Mouse (Mus musculus) liver, postnatal 0 days (tissue): ENCODE measurements around the gene Rbfox1. TPM values are rescaled to one million over a fixed set of nuclear protein-coding genes. Genes with fewer than 3 reads are reported as not detected.

Experiments used
- ATAC-seq: fragments of 200-750 bp; cut with Nextera tagmentation; 2 replicates; pipeline ENCODE4 v1.8.0; 2017; ENCODE audit warnings: mild to moderate bottlenecking, moderate library complexity
- DNase-seq: peaks from one replicate; pipeline ENCODE4 v3.0.0-alpha.2; 2016
- H3K27ac ChIP-seq: fragments of 300-500 bp; sonication (generic); 2 replicates; pipeline ENCODE4 v1.5.1; 2014; ENCODE audit warnings: antibody characterized with exemption, moderate library complexity, mild to moderate bottlenecking, low read depth
- H3K27me3 ChIP-seq: fragments of 300-500 bp; sonication (generic); 2 replicates; pipeline ENCODE4 v1.6.1; 2014; ENCODE audit warnings: low read length, control low read depth, mixed read lengths; ENCODE audit not compliant: insufficient read depth
- H3K36me3 ChIP-seq: fragments of 300-500 bp; sonication (generic); replicated peaks from 2 replicates; pipeline ENCODE4 v1.6.1; 2014; ENCODE audit warnings: mild to moderate bottlenecking, control low read depth, low read length, moderate library complexity, mixed read lengths; ENCODE audit not compliant: insufficient read depth
- H3K4me1 ChIP-seq: fragments of 300-500 bp; sonication (generic); 2 replicates; pipeline ENCODE4 v1.6.1; 2014; ENCODE audit warnings: antibody characterized with exemption, mild to moderate bottlenecking, control low read depth; ENCODE audit not compliant: insufficient read depth
- H3K4me2 ChIP-seq: fragments of 300-500 bp; sonication (generic); 2 replicates; pipeline ENCODE4 v1.6.1; 2014; ENCODE audit warnings: low read depth, mild to moderate bottlenecking, low read length, moderate library complexity, mixed read lengths
- H3K4me3 ChIP-seq: fragments of 300-500 bp; sonication (generic); 2 replicates; pipeline ENCODE4 v1.5.1; 2014; ENCODE audit warnings: low read depth, low read length
- H3K9ac ChIP-seq: fragments of 300-500 bp; sonication (generic); replicated peaks from 2 replicates; pipeline ENCODE4 v1.6.1; 2014; ENCODE audit warnings: mild to moderate bottlenecking, moderate library complexity
- H3K9me3 ChIP-seq: fragments of 300-500 bp; sonication (generic); 2 replicates; pipeline ENCODE4 v1.6.1; 2016; ENCODE audit warnings: mild to moderate bottlenecking, control low read depth, low read length, mixed read lengths
- CTCF ChIP-seq: sonication (generic); IDR thresholded peaks from 2 replicates; pipeline ENCODE4 v1.5.1; 2016; ENCODE audit warnings: antibody characterized with exemption, low read depth
- EP300 ChIP-seq: IDR thresholded peaks from 2 replicates; pipeline ENCODE4 v1.6.1; 2016; ENCODE audit warnings: antibody characterized with exemption, low read depth, mild to moderate bottlenecking
- WGBS: fragments of 180-500 bp; shearing (Covaris S2); extraction: QIAGEN DNeasy Blood & Tissue Kit; methylation state at CpG from one replicate; pipeline ENCODE4 v1.1.7; 2014; ENCODE audit not compliant: insufficient replicate concordance; 5-methylcytosine and 5-hydroxymethylcytosine counted together
- polyA plus RNA-seq: library from polyadenylated mRNA; unstranded; fragments of >200 nt; fragmentation: Nextera tagmentation; extraction: Ambion mirVana; gene quantifications from 2 replicates; pipeline ENCODE4 v1.2.1, GENCODE M21; 2015

The Rbfox1 gene
- polyA plus RNA-seq, 1 experiment from 2014 or later = 0.12 TPM

DNA sequence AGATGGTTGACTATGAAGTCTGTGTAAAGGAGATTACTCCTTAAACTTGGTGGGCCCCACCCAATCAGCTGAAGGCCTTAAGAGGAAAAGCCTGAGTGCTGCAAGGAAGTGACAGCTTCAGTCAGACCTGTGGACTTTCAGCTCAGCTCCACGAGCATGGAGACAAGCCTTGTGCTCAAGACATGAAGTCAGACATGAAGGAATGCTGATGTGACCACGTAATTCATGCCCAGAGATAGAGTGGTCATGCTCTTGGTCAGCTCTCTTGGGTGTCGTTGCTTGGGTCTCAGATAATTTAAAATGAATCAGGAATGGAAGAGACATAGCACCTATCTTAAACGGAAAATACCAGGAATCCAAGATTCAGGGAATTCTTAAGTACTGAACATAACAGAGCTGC lies 1019.8 kb downstream of the Rbfox1 start:
- Histone ChIP-seq H3K4me1 (no peaks in the 10 kb centered on the region), H3K36me3 (no peaks in the 10 kb centered on the region), H3K4me3 (no peak overlapping the region), H3K4me2 (no peak overlapping the region), H3K9me3 (no peaks in the 10 kb centered on the region), H3K9ac (no peak overlapping the region), H3K27ac (no peak overlapping the region), H3K27me3 (no peaks in the 10 kb centered on the region)
- ATAC-seq = no peak
- DNase-seq = no peak
- TF ChIP-seq CTCF (no peak), EP300 (no peak)
- 45% methylated on average over 4 of the region's 4 CpGs for WGBS

DNA sequence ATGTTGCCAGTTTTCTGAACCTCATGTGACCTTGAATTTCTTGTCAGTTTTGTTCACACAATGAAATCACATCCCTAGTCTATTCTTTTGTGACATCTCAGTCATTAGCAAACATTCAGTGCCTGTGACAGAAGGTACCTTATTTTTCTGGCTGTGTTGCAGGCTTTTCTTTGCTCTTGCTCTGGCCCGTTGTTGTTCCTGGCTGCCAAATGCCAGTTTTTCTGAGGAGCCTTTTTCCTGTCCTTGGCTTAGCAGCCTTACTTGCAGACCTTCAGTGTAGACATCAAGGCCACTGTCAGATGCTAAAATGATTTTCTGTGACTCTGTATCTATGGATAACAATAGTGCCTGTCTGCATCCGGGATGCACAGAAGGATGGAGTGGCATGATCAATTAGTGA lies 1020.8 kb downstream of the Rbfox1 start:
- H3K4me3 ChIP-seq = no peak overlapping the region
- ATAC-seq = no peak
- no peaks in the 10 kb centered on the region for H3K36me3 ChIP-seq
- H3K4me2 ChIP-seq = no peak overlapping the region
- no peaks in the 10 kb centered on the region for H3K27me3 ChIP-seq
- no peaks in the 10 kb centered on the region for H3K9me3 ChIP-seq
- no peak overlapping the region for H3K9ac ChIP-seq
- H3K27ac ChIP-seq = no peak overlapping the region
- TF ChIP-seq EP300 = no peak
- TF ChIP-seq CTCF = no peak
- WGBS = 67% methylated on average over 2 of the region's 2 CpGs
- DNase-seq = no peak
- H3K4me1 ChIP-seq = no peaks in the 10 kb centered on the region

DNA sequence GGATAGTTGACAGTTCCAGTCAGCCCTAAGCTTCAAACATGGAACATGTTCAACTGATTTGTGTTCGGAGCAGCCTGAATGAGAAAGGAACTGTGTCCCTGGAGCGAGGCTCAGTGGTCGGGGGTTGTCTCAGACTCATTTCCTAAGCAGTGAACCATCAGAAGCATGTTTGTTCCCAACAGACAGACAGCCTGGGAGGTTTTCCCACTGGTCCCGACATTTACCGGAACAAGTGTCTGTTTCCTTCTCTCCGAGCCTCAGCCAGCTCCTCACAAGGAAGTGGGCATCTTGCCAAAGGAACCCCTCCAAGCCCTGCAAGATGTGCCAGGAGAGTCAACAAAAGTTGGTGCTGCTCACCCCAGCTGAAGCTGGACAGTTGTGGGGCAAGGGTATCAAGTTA lies 1022.4 kb downstream of the Rbfox1 start:
- H3K27ac ChIP-seq = no peak overlapping the region
- 60% methylated on average over 6 of the region's 6 CpGs for WGBS
- H3K4me1 ChIP-seq = no peaks in the 10 kb centered on the region
- no peak overlapping the region for H3K4me3 ChIP-seq
- no peaks in the 10 kb centered on the region for H3K36me3 ChIP-seq
- H3K9ac ChIP-seq = no peak overlapping the region
- no peak for DNase-seq
- no peak overlapping the region for H3K4me2 ChIP-seq
- no peaks in the 10 kb centered on the region for H3K9me3 ChIP-seq
- TF ChIP-seq EP300 = no peak
- no peak for TF ChIP-seq CTCF
- ATAC-seq = no peak
- no peaks in the 10 kb centered on the region for H3K27me3 ChIP-seq

DNA sequence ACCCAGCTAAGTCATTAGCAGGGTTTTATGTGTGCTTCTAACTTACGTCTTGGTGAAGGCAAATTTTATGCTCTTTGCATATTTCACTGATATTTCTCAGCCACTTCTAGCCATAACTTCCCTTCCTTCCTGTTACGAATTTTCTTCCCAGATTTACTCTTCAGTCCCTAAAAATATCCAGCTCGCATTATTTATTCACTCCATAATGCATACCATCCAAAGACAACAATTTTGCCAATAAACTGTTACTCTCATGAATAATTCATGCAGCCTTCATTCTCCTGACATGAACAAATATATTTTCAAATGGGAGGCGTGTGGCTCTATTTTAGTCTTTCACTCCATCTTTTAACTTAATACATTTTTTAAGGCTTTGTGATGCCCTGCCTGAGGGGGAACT lies 1029.4 kb downstream of the Rbfox1 start:
- ATAC-seq (no peak), DNase-seq (no peak)
- H3K9me3 ChIP-seq = no peaks in the 10 kb centered on the region
- WGBS = 68% methylated on average over 4 of the region's 4 CpGs
- no peaks in the 10 kb centered on the region for H3K27me3 ChIP-seq
- no peak overlapping the region for H3K9ac ChIP-seq
- no peaks in the 10 kb centered on the region for H3K36me3 ChIP-seq
- no peak overlapping the region for H3K4me3 ChIP-seq
- no peak overlapping the region for H3K4me2 ChIP-seq
- no peaks in the 10 kb centered on the region for H3K4me1 ChIP-seq
- H3K27ac ChIP-seq = no peak overlapping the region
- TF ChIP-seq CTCF = no peak
- TF ChIP-seq EP300 = no peak

DNA sequence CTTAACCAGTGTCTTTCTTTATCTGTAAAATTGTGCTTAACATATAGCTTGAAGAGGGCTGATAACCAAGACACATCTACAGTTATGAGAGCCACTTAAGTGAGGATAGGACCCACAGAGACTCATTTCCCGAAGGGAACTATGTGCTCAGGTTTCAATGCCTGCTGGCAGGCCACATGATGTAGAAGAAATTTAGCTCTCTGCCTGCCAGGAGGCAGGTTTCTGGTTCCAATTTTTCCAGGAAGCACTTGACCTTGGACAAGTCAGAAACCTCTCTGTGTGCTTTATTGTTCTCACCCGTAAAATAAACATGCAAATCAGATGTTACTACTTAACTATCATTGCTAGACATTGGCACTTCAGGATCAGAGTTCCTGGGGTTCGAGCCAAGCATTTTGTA lies 1033.5 kb downstream of the Rbfox1 start:
- no peak overlapping the region for H3K4me3 ChIP-seq
- no peak for ATAC-seq
- H3K9ac ChIP-seq = no peak overlapping the region
- no peaks in the 10 kb centered on the region for H3K36me3 ChIP-seq
- no peaks in the 10 kb centered on the region for H3K9me3 ChIP-seq
- H3K27me3 ChIP-seq = no peaks in the 10 kb centered on the region
- H3K4me1 ChIP-seq = no peaks in the 10 kb centered on the region
- no peak overlapping the region for H3K4me2 ChIP-seq
- no peak for TF ChIP-seq EP300
- TF ChIP-seq CTCF = no peak
- no peak for DNase-seq
- no peak overlapping the region for H3K27ac ChIP-seq
- 52% methylated on average over 3 of the region's 3 CpGs for WGBS

DNA sequence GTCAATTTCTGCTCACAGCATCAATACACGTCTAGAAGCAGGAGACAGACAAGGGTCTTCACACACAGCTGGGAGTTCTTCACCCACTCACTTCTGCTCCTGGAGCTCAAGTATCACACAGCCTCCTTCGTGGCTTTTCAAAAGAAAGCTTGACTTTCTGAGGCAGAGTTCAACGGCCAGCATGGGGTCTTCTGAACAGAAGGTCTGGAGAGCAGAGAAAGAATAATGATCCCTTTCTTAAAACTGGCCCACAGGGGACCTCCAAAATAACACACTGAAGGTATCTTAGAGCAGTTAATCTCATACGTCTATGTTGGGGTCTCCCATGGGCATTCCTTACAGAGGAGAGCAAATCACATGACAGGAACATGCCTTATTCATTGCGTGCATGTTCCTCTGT lies 1034.5 kb downstream of the Rbfox1 start:
- no peaks in the 10 kb centered on the region for H3K36me3 ChIP-seq
- no peaks in the 10 kb centered on the region for H3K9me3 ChIP-seq
- WGBS = 51% methylated on average over 5 of the region's 5 CpGs
- no peak overlapping the region for H3K4me2 ChIP-seq
- no peak overlapping the region for H3K9ac ChIP-seq
- no peaks in the 10 kb centered on the region for H3K4me1 ChIP-seq
- no peak overlapping the region for H3K27ac ChIP-seq
- H3K4me3 ChIP-seq = no peak overlapping the region
- ATAC-seq (no peak), DNase-seq (no peak)
- TF ChIP-seq EP300 (no peak), CTCF (no peak)
- H3K27me3 ChIP-seq = no peaks in the 10 kb centered on the region

DNA sequence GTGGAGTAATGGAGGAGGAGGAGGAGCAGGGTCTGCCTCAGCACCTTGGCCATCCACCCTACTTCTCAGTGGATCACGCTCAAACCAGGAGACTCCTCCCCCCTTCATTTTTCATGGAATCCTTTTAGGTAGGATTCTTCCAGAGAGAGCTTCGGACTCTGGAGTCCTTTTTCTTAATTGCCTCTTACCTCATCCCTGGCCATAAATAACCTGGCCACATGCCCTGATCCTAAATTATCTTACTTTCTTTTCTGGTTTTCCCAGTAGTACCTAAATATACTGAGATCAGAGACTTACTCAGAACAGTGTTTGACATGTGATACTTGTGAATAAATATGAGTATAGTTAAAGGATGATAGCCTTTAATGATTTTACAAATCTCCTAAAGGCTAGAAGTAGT lies 1042.5 kb downstream of the Rbfox1 start:
- Histone ChIP-seq H3K27me3 (no peaks in the 10 kb centered on the region), H3K9ac (no peak overlapping the region), H3K4me2 (no peak overlapping the region), H3K4me3 (no peak overlapping the region), H3K36me3 (no peaks in the 10 kb centered on the region), H3K9me3 (no peaks in the 10 kb centered on the region), H3K27ac (no peak overlapping the region), H3K4me1 (no peaks in the 10 kb centered on the region)
- 47% methylated on average over 2 of the region's 2 CpGs for WGBS
- DNase-seq (no peak), ATAC-seq (no peak)
- no peak for TF ChIP-seq EP300
- no peak for TF ChIP-seq CTCF
